In genomic region chr1:173377380-173378112, GRCm38 (mm10) we compare ENCODE assay signal across 8 mouse cellular contexts. TPM values are rescaled to one million over a fixed set of nuclear protein-coding genes. Genes with fewer than 3 reads are reported as not detected.
DNase-seq lines count a peak whose midpoint lies in the region; ATAC-seq lines count a peak whose summit lies in the region.

No protein-coding gene starts in this region.

- H3K4me1 ChIP-seq in forebrain, embryonic 16.5 days (replicated peaks; ENCODE audit: control insufficient read depth, insufficient read depth, low read length), result no peaks in the 10 kb centered on the region
- no peaks in the 10 kb centered on the region; the same call in 1 of the 2 replicates for H3K4me1 ChIP-seq in hindbrain, embryonic 15.5 days (replicated peaks)
- H3K4me1 ChIP-seq in midbrain, embryonic 11.5 days (ENCODE audit: control insufficient read depth, insufficient read depth, low read length), result no peaks in the 10 kb centered on the region

- peak; percentile 4 for DNase-seq in lung, adult 18-20 months
- no peak for DNase-seq in lung, postnatal 25 days (ENCODE audit: low spot score)
- peak; percentile 79 for DNase-seq in cerebellum, adult 11-12 months
- DNase-seq in left cerebral cortex, postnatal 10 days (ENCODE audit: extremely low spot score in 1 of 2, low spot score in 2 of 2), result peak; percentile 70 to 75
- peak; percentile 90 for DNase-seq in midbrain, embryonic 11.5 days (ENCODE audit: low spot score, missing footprints)
- DNase-seq in skeletal muscle tissue, adult 2 months (ENCODE audit: low read depth, low spot score), result peak; percentile 13

- intact Hi-C loops in left cerebral cortex, postnatal 10 days (cut with DNase I), result loop anchor here (5.0 kb wide), 1 partner anchor 740 kb away; no protein-coding TSS in a partner anchor

- H3K9me3 ChIP-seq in forebrain, embryonic 16.5 days (ENCODE audit: control insufficient read depth, low read length), result no peaks in the 10 kb centered on the region
- H3K9me3 ChIP-seq in hindbrain, embryonic 15.5 days, result no peaks in the 10 kb centered on the region
- no peaks in the 10 kb centered on the region for H3K9me3 ChIP-seq in midbrain, embryonic 11.5 days (ENCODE audit: control insufficient read depth, low read length)

- H3K27ac ChIP-seq in forebrain, embryonic 16.5 days (ENCODE audit: low read length), result no peak overlapping the region
- no peak overlapping the region for H3K27ac ChIP-seq in hindbrain, embryonic 15.5 days (replicated peaks)
- no peak overlapping the region for H3K27ac ChIP-seq in midbrain, embryonic 11.5 days (ENCODE audit: low read depth, low read length)

- H3K9ac ChIP-seq in forebrain, embryonic 16.5 days (replicated peaks; ENCODE audit: low read depth, low read length), result no peak overlapping the region
- no peak overlapping the region for H3K9ac ChIP-seq in hindbrain, embryonic 15.5 days
- no peak overlapping the region for H3K9ac ChIP-seq in midbrain, embryonic 11.5 days (ENCODE audit: low read length)

- H3K27me3 ChIP-seq in forebrain, embryonic 16.5 days (replicated peaks; ENCODE audit: control insufficient read depth, insufficient read depth, low read length), result no peaks in the 10 kb centered on the region
- H3K27me3 ChIP-seq in hindbrain, embryonic 15.5 days, result no peaks in the 10 kb centered on the region
- H3K27me3 ChIP-seq in midbrain, embryonic 11.5 days (ENCODE audit: control insufficient read depth, insufficient read depth, low read length), result no peaks in the 10 kb centered on the region

- no peak overlapping the region for H3K4me2 ChIP-seq in forebrain, embryonic 16.5 days (ENCODE audit: low read length)
- peak overlapping the region; percentile 20; the same call in 1 of the 2 replicates for H3K4me2 ChIP-seq in hindbrain, embryonic 15.5 days
- H3K4me2 ChIP-seq in midbrain, embryonic 11.5 days, result no peak overlapping the region

- no peaks in the 10 kb centered on the region for H3K36me3 ChIP-seq in forebrain, embryonic 16.5 days (ENCODE audit: control insufficient read depth, insufficient read depth)
- no peaks in the 10 kb centered on the region for H3K36me3 ChIP-seq in hindbrain, embryonic 15.5 days
- H3K36me3 ChIP-seq in midbrain, embryonic 11.5 days (ENCODE audit: control insufficient read depth, insufficient read depth, low read length), result no peaks in the 10 kb centered on the region

- ATAC-seq in forebrain, embryonic 16.5 days, result peak; percentile 90
- peak; percentile 92 for ATAC-seq in hindbrain, embryonic 15.5 days (ENCODE audit: low FRiP score, low read depth)
- peak; percentile 70 for ATAC-seq in midbrain, embryonic 11.5 days (ENCODE audit: low FRiP score)

- WGBS in forebrain, embryonic 16.5 days, result 33% methylated on average over 13 of the region's 13 CpGs
- WGBS in hindbrain, embryonic 15.5 days, result 25% methylated on average over 13 of the region's 13 CpGs
- 38% methylated on average over 13 of the region's 13 CpGs for WGBS in midbrain, embryonic 11.5 days

- no peak overlapping the region for H3K4me3 ChIP-seq in forebrain, embryonic 16.5 days (replicated peaks; ENCODE audit: low read length)
- H3K4me3 ChIP-seq in hindbrain, embryonic 15.5 days, result no peak overlapping the region
- no peak overlapping the region for H3K4me3 ChIP-seq in midbrain, embryonic 11.5 days (ENCODE audit: low read depth, low read length)

RNA-seq across cellular contexts. Expression of gene Cadm3, which starts 10.1 kb away (rescaled TPM):
- polyA plus RNA-seq in forebrain, embryonic 16.5 days (2015; fragmentation: Nextera tagmentation; extraction: Ambion mirVana), result 33.8 and 47.1 TPM in 2 replicates
- polyA plus RNA-seq in hindbrain, embryonic 15.5 days (2015; fragmentation: Nextera tagmentation; extraction: Ambion mirVana), result 81.5 and 84.8 TPM in 2 replicates
- total RNA-seq in left cerebral cortex, postnatal 10 days (2021), result 100 to 1,000 TPM; 503 to 552 TPM
- 19.4 and 22.9 TPM in 2 replicates for polyA plus RNA-seq in midbrain, embryonic 11.5 days (2014; fragmentation: Nextera tagmentation; extraction: Ambion mirVana)

RNA-seq across cellular contexts. Expression of gene Aim2, which starts 26.9 kb away (rescaled TPM):
- polyA plus RNA-seq in forebrain, embryonic 16.5 days (2015; fragmentation: Nextera tagmentation; extraction: Ambion mirVana), result 3.0 and 4.0 TPM in 2 replicates
- polyA plus RNA-seq in hindbrain, embryonic 15.5 days (2015; fragmentation: Nextera tagmentation; extraction: Ambion mirVana), result 0.83 and 2.0 TPM in 2 replicates
- 1 to 10 TPM; 3.7 to 4.9 TPM for total RNA-seq in left cerebral cortex, postnatal 10 days (2021)
- polyA plus RNA-seq in midbrain, embryonic 11.5 days (2014; fragmentation: Nextera tagmentation; extraction: Ambion mirVana), result 4.1 and 6.6 TPM in 2 replicates

RNA-seq across cellular contexts. Expression of gene Ackr1, which starts 44.0 kb away (rescaled TPM):
- polyA plus RNA-seq in forebrain, embryonic 16.5 days (2015; fragmentation: Nextera tagmentation; extraction: Ambion mirVana), result 12.4 and 14.0 TPM in 2 replicates
- polyA plus RNA-seq in hindbrain, embryonic 15.5 days (2015; fragmentation: Nextera tagmentation; extraction: Ambion mirVana), result 18.6 and 19.9 TPM in 2 replicates
- total RNA-seq in left cerebral cortex, postnatal 10 days (2021), result 100 to 1,000 TPM; 111 to 129 TPM
- 3.5 and 5.4 TPM in 2 replicates for polyA plus RNA-seq in midbrain, embryonic 11.5 days (2014; fragmentation: Nextera tagmentation; extraction: Ambion mirVana)
